Mouse (Mus musculus) 416B (cell line): ENCODE results near the gene Ccdc69.
"Not testable (repeated sequence)": the region's sequence is repeated elsewhere in the genome, so short reads cannot be mapped to it uniquely, and the experiment has no call there.

Source experiments
- DNase-seq: peaks from one replicate; pipeline ENCODE4 v3.0.0; 2011; ENCODE audit warnings: low read depth

Gene Ccdc69

DNA sequence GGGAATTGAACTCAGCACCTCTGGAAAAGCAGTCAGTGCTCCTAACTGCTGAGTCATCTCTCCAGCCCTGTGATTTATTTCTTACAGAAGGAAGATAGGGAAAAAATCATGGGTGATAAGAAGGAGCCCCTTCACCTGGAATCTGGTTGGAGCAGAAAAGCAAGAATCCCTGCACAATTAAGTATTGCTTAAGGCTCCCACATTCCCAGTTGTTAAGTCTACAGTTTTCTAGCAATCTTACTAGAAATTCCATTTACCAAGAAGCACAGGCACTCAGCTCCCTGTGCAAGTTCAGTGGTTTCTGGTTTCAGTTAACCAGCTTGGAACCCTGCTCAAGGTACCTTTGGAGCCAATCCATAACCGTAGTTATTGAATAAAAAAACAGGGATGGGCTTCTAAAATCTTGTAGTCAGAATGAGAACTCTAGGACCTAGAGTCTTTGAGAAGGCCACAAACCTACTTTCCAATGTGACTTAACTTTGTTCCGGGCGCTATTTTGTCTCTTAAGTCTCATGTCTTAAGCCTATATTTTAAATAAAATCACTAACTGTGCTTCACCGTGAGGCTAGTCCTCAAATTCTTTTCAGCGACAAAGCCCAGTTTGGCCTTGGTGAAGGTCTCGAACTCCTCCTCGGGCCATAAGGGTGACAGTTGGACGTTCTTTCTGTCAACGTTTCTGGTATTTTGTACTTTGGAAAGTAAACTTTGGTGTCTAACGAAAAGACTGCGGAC, 19.0 kb upstream of the Ccdc69 start:
- DNase-seq: no peak

GRCm38 (mm10) chr11:55096296-55096695, 18.4 kb upstream of the Ccdc69 start:
- not testable (repeated sequence) for DNase-seq

DNA sequence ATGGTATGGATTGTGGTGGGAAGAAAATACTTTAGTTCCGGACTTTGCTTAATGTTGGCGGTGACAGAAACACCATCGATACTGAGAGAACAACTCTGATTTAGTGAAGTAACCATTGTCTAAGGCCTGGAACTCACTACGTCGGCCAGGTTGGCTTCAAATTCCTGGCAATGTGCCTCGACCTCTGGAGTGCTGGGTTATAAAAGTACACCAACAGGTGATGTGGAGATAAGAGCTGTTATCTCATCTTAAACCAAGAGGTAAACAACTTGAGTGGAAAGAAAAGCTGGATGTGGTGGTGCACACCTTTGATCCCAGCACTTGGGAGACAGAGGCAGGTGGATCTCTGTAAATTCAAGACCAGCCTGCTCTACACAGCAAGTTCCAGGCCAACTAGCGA, 15.2 kb upstream of the Ccdc69 start:
- no peak for DNase-seq

DNA sequence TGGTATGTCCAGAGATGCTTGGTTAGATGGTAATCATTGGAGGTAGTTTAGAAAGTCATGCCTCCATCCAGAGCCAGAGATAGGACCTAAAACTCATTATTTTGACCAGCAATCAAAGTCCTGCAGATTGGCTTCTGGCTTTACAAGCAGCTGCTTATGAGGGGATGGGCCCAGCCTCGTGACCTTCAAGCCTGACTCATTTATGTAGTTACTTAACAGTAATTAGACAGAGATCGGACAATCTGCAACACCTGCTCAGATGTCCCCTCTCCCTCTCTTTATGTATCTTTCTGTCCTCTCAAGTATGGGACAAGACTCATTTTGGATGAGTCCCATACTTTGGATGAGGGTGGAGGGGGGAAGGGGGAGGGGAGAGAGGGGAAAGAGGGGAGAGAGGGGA, 12.0 kb upstream of the Ccdc69 start:
- no peak for DNase-seq

GRCm38 (mm10) chr11:55087006-55087405, 9.1 kb upstream of the Ccdc69 start:
- DNase-seq: peak; percentile 76

GRCm38 (mm10) chr11:55085396-55085795, 7.5 kb upstream of the Ccdc69 start:
- DNase-seq: no peak

DNA sequence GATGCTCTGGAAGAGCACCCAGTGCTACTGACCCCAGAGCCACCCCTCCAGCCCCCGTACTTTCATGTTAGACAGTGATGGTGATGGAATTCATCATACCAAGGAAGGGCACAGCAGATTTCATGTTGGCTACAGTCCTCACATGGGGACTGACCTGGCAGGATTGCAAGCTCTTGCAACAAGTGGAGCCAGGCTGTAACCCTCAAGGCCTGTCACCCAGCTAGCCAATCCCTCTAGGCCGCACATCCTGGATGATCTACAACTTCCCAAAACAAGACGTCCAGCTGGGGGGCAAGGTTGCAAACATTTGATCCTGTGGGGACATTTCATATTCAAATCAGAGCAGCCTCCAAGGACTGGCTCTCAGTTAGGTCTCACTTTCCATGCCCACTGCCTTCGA, 6.7 kb upstream of the Ccdc69 start:
- DNase-seq: no peak

GRCm38 (mm10) chr11:55081206-55081605, 3.3 kb upstream of the Ccdc69 start:
- no peak for DNase-seq

DNA sequence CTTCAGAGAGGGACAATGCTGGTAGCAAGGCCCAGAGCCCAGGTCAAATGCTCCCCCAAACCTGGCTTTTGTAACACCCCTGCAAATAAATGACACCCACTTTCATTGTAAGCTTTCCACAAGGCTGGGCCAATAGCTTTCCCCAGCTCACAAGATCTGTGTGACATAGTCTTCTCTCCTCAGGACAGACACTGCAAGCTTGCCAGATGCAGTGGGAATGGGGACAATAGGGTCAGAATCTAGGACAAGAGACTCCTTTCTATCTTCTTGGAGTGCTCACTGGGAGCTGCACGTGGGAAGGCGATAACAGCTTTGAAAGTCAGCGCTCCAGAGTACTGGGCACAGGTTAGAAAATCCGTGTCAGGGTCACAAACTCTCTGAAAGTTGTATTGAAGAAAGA, 1.2 kb upstream of the Ccdc69 start:
- no peak for DNase-seq

GRCm38 (mm10) chr11:55078502-55078901, 571 bp upstream of the Ccdc69 start:
- peak; percentile 26 for DNase-seq

GRCm38 (mm10) chr11:55076234-55076633, 1.7 kb downstream of the Ccdc69 start:
- DNase-seq: no peak

GRCm38 (mm10) chr11:55075602-55076001, 2.3 kb downstream of the Ccdc69 start:
- DNase-seq: no peak

GRCm38 (mm10) chr11:55073191-55073590, 4.7 kb downstream of the Ccdc69 start:
- no peak for DNase-seq

- peak; percentile 11 for DNase-seq
Observed at GRCm38 (mm10) chr11:55072467-55072866, 5.5 kb downstream of the Ccdc69 start.

DNA sequence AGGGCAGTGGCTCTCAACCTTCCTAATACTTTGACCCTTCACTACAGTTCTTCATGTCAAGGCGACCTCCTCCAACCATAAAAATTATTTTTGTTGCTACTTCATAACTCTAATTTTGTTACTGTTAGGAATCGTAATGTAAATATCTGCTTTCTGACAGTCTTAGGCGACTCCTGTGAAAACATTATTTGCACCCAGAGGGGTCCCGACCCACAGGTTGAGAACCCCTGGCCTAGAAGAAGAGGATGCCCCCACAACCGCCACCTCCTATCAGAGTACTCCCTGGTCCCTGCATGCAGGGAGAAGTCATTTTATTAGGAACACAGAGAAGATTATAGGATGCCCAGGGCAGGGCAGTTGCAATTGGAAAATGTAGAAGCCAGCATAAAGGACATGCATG, 6.6 kb downstream of the Ccdc69 start:
- no peak for DNase-seq

DNA sequence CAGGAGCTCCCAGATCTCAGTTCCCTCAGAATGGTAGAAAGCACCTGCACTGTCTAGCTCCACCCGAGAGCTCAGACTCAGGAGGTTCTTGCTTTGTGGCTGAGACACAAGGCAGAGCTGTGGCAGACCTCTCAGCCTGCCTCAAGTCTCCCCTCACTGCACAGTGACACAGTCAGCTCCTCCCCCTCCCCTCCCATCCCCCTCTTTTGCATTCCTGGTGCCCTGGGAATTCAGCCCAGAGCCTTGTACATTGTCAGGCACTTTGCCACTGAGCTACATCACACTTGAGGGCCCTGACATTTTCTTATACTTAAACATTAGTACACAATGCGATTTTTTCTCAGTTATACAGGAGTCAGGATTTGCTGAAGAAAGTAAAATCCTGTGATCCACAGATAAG, 8.9 kb downstream of the Ccdc69 start:
- DNase-seq: no peak

DNA sequence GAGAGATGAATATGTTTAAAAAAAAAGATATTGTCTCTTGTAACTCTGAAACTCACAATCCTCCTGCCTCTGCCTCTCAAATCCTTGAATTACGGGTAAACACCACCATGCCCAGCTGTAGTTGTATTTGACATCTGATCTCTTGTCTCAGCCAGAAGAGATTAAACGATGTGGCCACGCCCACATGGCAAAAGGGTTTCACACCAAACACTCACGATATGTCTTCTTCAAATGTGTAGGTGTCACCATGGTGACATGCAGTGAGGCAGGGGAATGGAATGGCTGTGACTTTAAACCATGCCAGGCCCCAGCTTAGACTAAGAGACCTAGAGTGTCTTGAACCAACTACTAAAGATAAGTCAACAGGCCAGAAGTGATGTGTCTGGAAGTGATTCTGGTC, 11.0 kb downstream of the Ccdc69 start:
- no peak for DNase-seq

- DNase-seq: peak; percentile 19
Observed at GRCm38 (mm10) chr11:55062856-55063255, 15.1 kb downstream of the Ccdc69 start.

DNA sequence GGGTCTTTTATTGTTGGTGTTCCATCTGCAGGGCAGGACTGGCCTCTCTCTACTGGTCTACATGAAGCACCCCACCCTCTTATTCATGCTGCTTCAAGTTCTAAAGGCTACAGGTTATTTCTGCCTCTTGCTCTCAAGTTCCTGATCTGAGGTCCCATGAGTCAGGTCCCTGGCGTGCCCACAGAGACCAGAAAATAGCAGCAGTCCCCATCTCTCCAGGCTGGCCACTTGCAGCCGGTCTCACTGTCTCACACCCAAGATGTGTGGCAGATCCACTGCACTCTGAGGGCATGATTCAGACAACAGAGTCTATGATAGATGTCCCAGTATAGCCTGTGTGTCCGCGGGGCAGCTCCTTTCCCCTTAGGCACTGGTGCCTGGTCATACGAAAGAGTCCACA, 17.1 kb downstream of the Ccdc69 start:
- no peak for DNase-seq

GRCm38 (mm10) chr11:55057511-55057910, 20.4 kb downstream of the Ccdc69 start:
- no peak for DNase-seq

GRCm38 (mm10) chr11:55050837-55051510, 27.0 kb downstream of the Ccdc69 start:
- no peak for DNase-seq

DNA sequence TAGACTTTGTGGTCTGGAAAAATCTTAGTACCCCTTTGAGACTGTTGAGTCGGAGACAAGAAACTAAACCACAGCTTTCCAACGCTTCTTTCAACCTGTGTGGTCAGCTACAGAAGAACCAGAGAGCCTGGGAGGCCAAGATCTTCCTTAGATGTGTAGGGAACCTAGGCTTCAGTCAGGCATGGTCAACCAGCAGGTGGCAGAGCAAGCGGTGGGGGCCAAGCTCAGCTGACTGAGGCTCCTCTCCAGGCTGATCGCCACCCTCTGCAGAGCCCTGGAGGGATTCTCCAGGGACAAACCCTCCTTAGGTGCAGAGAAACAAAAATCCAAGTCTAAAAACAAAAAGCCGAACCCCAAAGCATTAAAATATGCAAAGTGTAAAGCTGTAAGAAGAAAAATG, 31.3 kb downstream of the Ccdc69 start:
- DNase-seq: peak; percentile 51

DNA sequence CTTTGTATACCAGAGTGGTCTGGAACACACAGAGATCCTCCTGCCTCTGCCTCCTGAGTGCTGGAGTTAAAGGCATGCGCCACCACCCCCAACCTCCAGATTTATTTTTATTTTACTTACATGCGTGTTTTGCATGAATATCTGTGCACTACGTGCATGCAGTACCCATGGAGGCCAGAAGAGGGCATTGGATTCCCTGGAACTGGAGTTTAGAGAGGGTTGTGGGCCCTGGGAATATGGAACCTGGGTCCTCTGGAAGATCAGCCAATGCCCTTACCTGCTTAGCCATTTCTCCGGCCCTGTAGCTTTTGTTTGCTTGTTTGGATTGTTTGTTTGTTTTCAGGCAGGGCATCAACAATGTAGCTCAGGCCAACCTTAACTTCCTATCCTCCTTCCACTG, 36.6 kb downstream of the Ccdc69 start:
- peak; percentile 29 for DNase-seq

GRCm38 (mm10) chr11:55039591-55039990, 38.3 kb downstream of the Ccdc69 start:
- DNase-seq: peak; percentile 77
